Mouse (Mus musculus) gastrocnemius, postnatal 4 days (tissue): Measurements from ENCODE around the gene Metrnl. TPM values are rescaled to one million over a fixed set of nuclear protein-coding genes. Genes with fewer than 3 reads are reported as not detected.
"Not testable (repeated sequence)": the region's sequence is repeated elsewhere in the genome, so short reads cannot be mapped to it uniquely, and the experiment has no call there.

ENCODE experiments used
- DNase-seq, 2 experiments: peaks; one replicate each; pipeline ENCODE4 v3.0.0; 2021 to 2022; ENCODE audit warnings: low spot score in 2 of 2, mixed read lengths in 2 of 2
- long read RNA-seq, 2 experiments: library from polyadenylated mRNA; stranded (forward); transcript quantifications; one replicate each; pipeline ENCODE4 v2.0.0; 2021
- total RNA-seq, 2 experiments: library from RNA; stranded (reverse); gene quantifications; 2 replicates each; pipeline ENCODE4 v1.2.3; 2021

Gene Metrnl
- 10 to 100 TPM; 17.8 to 17.9 TPM for total RNA-seq
- long read RNA-seq, experiment 1, transcript Metrnl-201 (4 exons, 1,401 nt), result major isoform, 27 of 30 reads
- long read RNA-seq, experiment 1, partial matches to known transcripts, result 0 of 30 reads
- long read RNA-seq, experiment 1, other reads (novel, unspliced or antisense), result 3 of 30 reads
- long read RNA-seq, experiment 2, transcript Metrnl-201 (4 exons, 1,401 nt), result major isoform, 26 of 29 reads
- long read RNA-seq, experiment 2, partial matches to known transcripts, result 0 of 29 reads
- long read RNA-seq, experiment 2, other reads (novel, unspliced or antisense), result 3 of 29 reads

GRCm38 (mm10) chr11:121701244-121701643 is at the start of gene Metrnl:
Gene Metrnl (plus strand): TSS chr11:121701544.
- DNase-seq, result no peak

- no peak for DNase-seq
Observed at GRCm38 (mm10) chr11:121651556-121651955, 49.8 kb upstream of the Metrnl start.

- DNase-seq, result no peak
Observed at GRCm38 (mm10) chr11:121651983-121652382, 49.4 kb upstream of the Metrnl start.

- DNase-seq, result peak in 1 of 2 experiments; percentile 57
Observed at GRCm38 (mm10) chr11:121652547-121653305, 48.6 kb upstream of the Metrnl start.

DNA sequence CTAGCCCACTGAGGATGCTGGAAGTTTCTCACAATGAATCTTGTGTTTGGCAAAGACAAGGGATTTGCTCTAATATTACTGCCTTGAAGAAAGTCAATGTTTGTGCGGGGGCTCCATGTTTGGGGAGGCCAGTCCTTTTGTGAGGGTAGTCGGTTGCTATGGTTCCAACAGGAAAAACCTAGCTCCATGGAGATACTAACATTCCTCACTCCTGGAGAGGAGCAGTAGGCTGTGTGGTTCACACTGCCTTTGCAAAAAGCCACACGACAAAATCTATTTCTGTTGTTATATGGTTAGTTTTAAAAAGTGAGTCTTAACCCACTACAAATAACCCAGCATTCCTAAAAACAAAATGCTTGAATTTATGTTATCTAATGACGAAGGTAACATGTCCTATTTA is 47.7 kb upstream of the Metrnl start:
- DNase-seq, result no peak

GRCm38 (mm10) chr11:121654406-121654945 is 46.9 kb upstream of the Metrnl start:
- DNase-seq, result no peak

- DNase-seq, result no peak
Observed at GRCm38 (mm10) chr11:121655166-121655806, 46.1 kb upstream of the Metrnl start.

DNA sequence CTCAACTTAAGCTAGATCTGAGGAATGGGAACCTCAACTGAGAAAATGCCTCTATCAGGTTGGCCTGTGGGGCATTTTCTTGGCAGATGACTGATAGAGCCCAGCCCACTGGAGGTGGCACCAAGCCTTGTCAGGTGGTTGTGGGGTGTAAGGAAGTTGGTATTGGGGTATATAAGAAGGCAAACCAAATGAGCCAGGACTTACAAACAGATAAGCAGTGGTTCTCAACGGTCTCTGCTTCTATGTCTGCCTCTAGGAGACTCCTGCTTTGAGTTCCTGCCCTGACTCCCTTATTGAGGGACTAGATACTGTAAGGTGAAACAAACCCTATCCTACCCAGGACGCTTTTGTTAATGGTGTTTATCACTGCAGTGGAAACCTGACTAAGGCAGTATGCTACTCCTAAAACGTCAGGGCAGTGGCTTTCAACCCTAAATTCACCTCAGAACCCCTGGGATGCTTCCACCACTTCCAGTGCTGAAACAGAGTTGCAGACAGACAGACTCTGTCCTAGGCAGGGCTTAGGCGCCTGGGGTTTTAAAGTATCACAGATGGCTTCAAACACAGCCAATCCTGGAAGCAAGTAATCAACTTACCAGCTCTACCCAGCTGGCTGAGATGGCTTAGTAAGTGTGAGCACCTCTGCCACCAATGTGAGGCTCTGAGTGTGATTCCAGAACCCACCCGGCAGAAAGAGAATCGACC is 45.4 kb upstream of the Metrnl start:
- no peak for DNase-seq

DNA sequence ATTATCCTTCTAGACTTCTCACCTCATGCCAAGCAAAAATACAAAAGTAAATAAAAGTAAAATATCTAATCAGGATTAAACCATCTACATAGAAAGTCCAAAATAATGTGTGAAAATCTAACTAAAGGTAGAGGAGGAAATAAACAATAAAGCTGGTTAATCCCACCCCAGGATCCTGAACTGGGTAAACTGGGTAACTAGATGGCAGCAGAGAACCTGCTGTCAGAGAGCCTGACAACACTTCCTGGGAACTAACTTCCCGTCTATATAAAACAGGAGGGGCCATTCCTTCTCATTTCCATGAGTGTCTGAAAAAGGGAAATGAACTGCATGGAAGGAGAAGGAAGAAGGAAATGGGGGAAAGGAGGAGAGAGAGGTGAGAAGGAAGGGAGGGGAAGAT is 43.2 kb upstream of the Metrnl start:
- no peak for DNase-seq

- DNase-seq, result not testable (repeated sequence)
Observed at GRCm38 (mm10) chr11:121660604-121661003, 40.7 kb upstream of the Metrnl start.

DNA sequence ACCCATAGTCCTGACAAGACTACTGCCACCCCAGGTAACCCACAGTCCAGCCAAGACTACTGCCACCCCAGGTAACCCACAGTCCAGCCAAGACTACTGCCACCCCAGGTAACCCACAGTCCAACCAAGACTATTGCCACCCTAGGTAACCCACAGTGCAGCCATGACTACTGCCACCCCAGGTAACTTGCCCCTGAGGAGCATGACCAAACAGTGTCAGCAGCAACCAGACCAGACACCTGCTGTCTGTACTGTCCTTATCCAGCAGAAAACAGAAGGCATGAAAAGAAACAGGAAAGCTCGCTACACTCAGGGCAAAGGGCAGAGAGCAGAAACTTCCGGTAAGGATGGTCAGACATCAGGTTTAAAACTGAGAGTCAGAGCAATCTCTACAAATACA is 40.2 kb upstream of the Metrnl start:
- DNase-seq, result no peak

DNA sequence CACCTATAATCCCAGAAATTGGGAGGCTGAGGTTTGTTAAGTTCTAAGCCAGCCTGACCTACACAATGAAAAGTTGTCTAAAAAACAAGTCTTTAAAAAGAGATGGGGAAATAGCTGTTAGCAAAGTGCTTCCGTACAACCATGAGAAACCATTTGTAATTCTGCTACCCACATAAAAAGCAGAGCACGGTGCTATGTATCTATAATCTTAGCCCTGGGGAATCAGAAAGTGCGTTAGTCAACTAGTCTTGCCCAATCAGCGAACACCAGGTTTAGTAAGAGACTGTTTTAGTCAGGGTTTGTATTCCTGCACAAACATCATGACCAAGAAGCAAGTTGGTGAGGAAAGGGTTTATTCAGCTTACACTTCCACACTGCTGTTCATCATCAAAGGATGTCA is 33.8 kb upstream of the Metrnl start:
- no peak for DNase-seq

GRCm38 (mm10) chr11:121668776-121669175 is 32.6 kb upstream of the Metrnl start:
- no peak for DNase-seq

DNA sequence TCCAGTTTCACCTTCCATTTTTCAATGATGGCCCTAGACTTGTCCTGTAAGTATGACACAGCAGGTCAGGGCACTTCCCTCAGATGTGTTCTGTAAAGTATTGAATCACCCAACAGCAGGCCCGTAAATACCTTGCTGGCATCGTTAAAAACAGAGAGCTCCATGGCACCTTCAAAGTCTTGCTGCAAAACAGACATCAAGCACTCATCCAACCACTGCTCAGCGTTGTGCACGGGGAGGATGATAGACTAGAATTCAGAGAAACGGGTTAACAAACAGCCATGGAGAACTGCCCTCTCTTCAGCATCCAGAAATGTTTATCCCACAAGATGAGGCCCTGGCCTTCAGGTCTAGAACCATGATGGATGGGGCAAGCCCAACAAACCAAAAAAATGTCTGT is 30.4 kb upstream of the Metrnl start:
- DNase-seq, result no peak

DNA sequence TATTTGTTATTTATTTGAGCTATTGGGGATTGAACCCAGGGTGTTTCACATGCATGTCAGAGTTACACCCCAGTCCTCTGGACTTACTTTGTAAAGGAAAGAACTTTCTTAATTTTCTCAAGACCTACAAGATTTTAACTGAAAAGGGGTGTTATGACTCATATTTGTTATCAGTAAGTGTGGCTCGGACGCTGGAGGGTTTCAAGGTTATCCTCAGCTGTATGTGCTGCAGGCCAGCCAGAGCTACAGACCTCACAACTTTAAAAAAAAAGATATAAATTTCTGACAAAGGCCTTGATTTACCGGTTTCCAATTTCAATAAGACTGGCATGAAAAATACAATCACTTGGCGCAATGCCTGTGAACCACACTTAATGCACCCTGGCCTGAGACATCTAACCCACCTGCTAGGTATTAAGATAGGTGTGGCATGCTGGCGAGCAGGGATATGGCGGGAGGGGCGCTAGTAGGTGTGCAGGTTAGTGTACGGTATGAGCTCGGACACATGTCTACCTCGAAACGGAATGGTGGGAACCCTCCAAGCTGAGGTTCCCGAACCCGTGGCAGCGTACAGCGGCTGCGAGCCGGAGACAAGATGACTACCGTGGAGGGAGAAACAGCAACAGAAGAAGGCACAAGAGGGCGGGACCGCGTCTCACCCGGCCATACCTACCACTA is 28.9 kb upstream of the Metrnl start:
- no peak for DNase-seq

DNA sequence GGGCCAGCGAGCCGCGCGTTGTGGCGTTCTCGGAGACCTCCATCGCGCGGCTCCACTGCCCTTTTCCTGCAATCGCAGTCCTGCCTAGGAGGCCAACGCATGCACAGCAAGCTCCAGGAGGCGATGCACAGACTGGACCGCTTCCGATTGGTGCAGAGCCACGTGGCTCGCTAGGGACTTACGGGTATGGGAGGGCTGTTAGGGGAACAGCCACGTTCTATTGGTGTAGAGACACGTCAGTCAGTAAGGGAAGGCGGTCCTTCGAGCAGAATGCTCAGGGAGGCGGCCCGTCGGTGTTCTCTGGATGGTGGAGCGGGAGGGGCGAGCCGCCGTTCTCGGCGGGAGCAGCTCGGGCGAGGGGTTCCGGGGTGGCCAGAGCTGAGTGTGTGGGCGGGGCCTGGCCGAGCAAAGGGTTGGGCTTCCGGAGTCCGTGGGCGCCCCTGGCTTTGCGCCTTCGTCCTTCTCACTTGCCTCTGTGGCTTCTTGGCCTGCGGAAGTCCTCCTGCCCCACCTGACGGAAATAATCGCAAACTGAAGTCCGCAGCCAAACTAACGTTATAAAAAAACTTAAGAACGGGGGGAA is 28.3 kb upstream of the Metrnl start, which contains the start of gene B3gntl1:
TSS of gene B3gntl1 (minus strand) at position 164 of the 583 bp plus-strand sequence.
- DNase-seq, result peak; percentile 95 to 98

GRCm38 (mm10) chr11:121673629-121674028 is 27.7 kb upstream of the Metrnl start:
- no peak for DNase-seq

DNA sequence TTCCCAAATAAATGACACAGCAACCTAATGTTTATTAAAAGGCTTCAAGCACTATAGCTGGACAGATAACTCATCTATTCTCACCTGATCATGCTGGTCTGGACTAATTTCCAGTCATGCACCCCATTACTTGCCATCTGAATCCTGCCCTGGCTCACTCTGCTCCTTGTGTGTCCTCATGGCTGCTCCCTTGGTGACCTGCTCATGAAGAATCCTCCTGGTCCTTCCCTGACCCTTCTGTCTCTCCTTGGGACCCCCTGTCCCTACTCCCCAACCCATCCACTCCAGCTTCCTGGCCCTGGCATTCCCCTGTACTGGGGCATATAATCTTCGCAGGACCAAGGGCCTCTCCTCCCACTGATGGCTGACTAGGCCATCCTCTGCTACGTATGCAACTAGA is 24.5 kb upstream of the Metrnl start:
- no peak for DNase-seq

GRCm38 (mm10) chr11:121679581-121679980 is 21.8 kb upstream of the Metrnl start:
- DNase-seq, result no peak

GRCm38 (mm10) chr11:121680750-121681149 is 20.6 kb upstream of the Metrnl start:
- DNase-seq, result no peak
